Comparison of ENCODE assay signal across 8 mouse cellular contexts in genomic region chr5:144767911-144768841, GRCm38 (mm10). TPM values are rescaled to one million over a fixed set of nuclear protein-coding genes. Genes with fewer than 3 reads are reported as not detected.
DNase-seq lines count a peak whose midpoint lies in the region; ATAC-seq and TF ChIP-seq lines count a peak whose summit lies in the region.

No protein-coding gene starts in this region.

- H3K27me3 ChIP-seq in forebrain, embryonic 16.5 days (replicated peaks; ENCODE audit: control insufficient read depth, insufficient read depth, low read length), result no peaks in the 10 kb centered on the region; the same call in 1 of the 2 replicates
- no peaks in the 10 kb centered on the region for H3K27me3 ChIP-seq in lung, embryonic 15.5 days

- peaks cover 10% of the 10 kb centered on the region; the same call in 1 of the 2 replicates for H3K36me3 ChIP-seq in ES-E14 (ENCODE audit: control insufficient read depth, insufficient read depth, low read length, poor library complexity, severe bottlenecking)
- peaks cover 8% of the 10 kb centered on the region; the same call in 1 of the 2 replicates for H3K36me3 ChIP-seq in forebrain, embryonic 16.5 days (ENCODE audit: control insufficient read depth, insufficient read depth)
- H3K36me3 ChIP-seq in lung, embryonic 15.5 days, result peaks cover 22% of the 10 kb centered on the region

- H3K4me3 ChIP-seq in ES-E14 (ENCODE audit: insufficient read depth in 1 of 2, low read depth in 1 of 2, low read length in 2 of 2, poor library complexity in 1 of 2, severe bottlenecking in 1 of 2), result peak overlapping the region; percentile 87 to 94
- peak overlapping the region; percentile 92 for H3K4me3 ChIP-seq in forebrain, embryonic 16.5 days (replicated peaks; ENCODE audit: low read length)
- peak overlapping the region; percentile 100 for H3K4me3 ChIP-seq in lung, embryonic 15.5 days

- in situ Hi-C loops in ES-E14 (cut with MboI; ENCODE audit: low sequenced_read_pairs in 2 of 2, unreplicated experiment in 2 of 2), result no loop called here

- H3K4me2 ChIP-seq in forebrain, embryonic 16.5 days (ENCODE audit: low read length), result peak overlapping the region; percentile 80
- H3K4me2 ChIP-seq in lung, embryonic 15.5 days, result peak overlapping the region; percentile 73

- H3K9me3 ChIP-seq in ES-E14 (ENCODE audit: control insufficient read depth, insufficient read depth, low read depth, low read length), result no peaks in the 10 kb centered on the region
- H3K9me3 ChIP-seq in forebrain, embryonic 16.5 days (ENCODE audit: control insufficient read depth, low read length), result no peaks in the 10 kb centered on the region
- no peaks in the 10 kb centered on the region for H3K9me3 ChIP-seq in lung, embryonic 15.5 days

- peak; percentile 92 for ATAC-seq in forebrain, embryonic 16.5 days
- ATAC-seq in lung, embryonic 15.5 days (ENCODE audit: borderline replicate concordance, extremely low read depth, low FRiP score, low TSS enrichment), result peak; percentile 96

- under 1% methylated on average over 86 of the region's 92 CpGs for WGBS in forebrain, embryonic 16.5 days
- under 1% methylated on average over 85 of the region's 92 CpGs for WGBS in lung, embryonic 15.5 days

- H3K4me1 ChIP-seq in ES-E14 (ENCODE audit: control insufficient read depth in 2 of 2, insufficient read depth in 2 of 2, low read length in 2 of 2, poor library complexity in 1 of 2), result peaks cover 0 to 5% of the 10 kb centered on the region in 2 experiments; a peak in 1 of 4 replicates
- peaks cover 12% of the 10 kb centered on the region for H3K4me1 ChIP-seq in forebrain, embryonic 16.5 days (replicated peaks; ENCODE audit: control insufficient read depth, insufficient read depth, low read length)
- peaks cover 11% of the 10 kb centered on the region for H3K4me1 ChIP-seq in lung, embryonic 15.5 days

- DNase-seq in ES-E14 (ENCODE audit: low read depth, low spot score), result peak; percentile 80
- DNase-seq in cerebellum, adult 11-12 months, result peak; percentile 93
- peak; percentile 91 for DNase-seq in heart, postnatal 4 days
- DNase-seq in layer of hippocampus, adult 8-10 months (ENCODE audit: low spot score in 2 of 2), result peak; percentile 83 to 87
- peak; percentile 85 for DNase-seq in ovary, adult 18-20 months (ENCODE audit: low spot score)
- peak; percentile 94 for DNase-seq in thymus, postnatal 0 days (ENCODE audit: low spot score)

- H3K9ac ChIP-seq in ES-E14 (ENCODE audit: insufficient read depth, low read depth, low read length, poor library complexity, severe bottlenecking), result peak overlapping the region; percentile 89
- H3K9ac ChIP-seq in forebrain, embryonic 16.5 days (replicated peaks; ENCODE audit: low read depth, low read length), result peak overlapping the region; percentile 96
- H3K9ac ChIP-seq in lung, embryonic 15.5 days, result peak overlapping the region; percentile 99

- peak overlapping the region; percentile 69 for H3K27ac ChIP-seq in ES-E14 (ENCODE audit: insufficient read depth, low read depth, low read length, poor library complexity, severe bottlenecking)
- peak overlapping the region; percentile 97 for H3K27ac ChIP-seq in forebrain, embryonic 16.5 days (ENCODE audit: low read length)
- H3K27ac ChIP-seq in lung, embryonic 15.5 days, result peak overlapping the region; percentile 98

TF ChIP-seq in ES-E14, 5 proteins besides CTCF, POLR2A, EP300 and RAD21:
- TF ChIP-seq ZNF384 (IDR thresholded peaks at IDR 0.05; ENCODE audit: low read depth, low read length) (no peak), MAFK (IDR thresholded peaks at IDR 0.05; ENCODE audit: insufficient read depth, low read depth, low read length) (no peak), ZC3H11A (IDR thresholded peaks at IDR 0.05; ENCODE audit: borderline replicate concordance, low read depth, low read length) (no peak), HCFC1 (IDR thresholded peaks at IDR 0.05; ENCODE audit: borderline replicate concordance, insufficient read depth, low read length) (no peak; the same call in 1 of the 2 replicates), CHD2 (IDR thresholded peaks at IDR 0.05; ENCODE audit: low read depth, low read length) (no peak)

RNA-seq across cellular contexts. Expression of gene Trrap, which starts 0.6 kb away (rescaled TPM):
- 104 and 105 TPM in 2 replicates for total RNA-seq in ES-E14 (2012; rRNA removed)
- 73.7 and 80.4 TPM in 2 replicates for polyA plus RNA-seq in forebrain, embryonic 16.5 days (2015; fragmentation: Nextera tagmentation; extraction: Ambion mirVana)
- total RNA-seq in heart, postnatal 4 days (2021), result 10 to 100 TPM; 84.6 to 88.5 TPM
- 100 to 1,000 TPM; 144 to 177 (median 152) TPM for total RNA-seq in layer of hippocampus, adult 8-10 months (2022)
- 57.2 and 58.1 TPM in 2 replicates for polyA plus RNA-seq in lung, embryonic 15.5 days (2015; fragmentation: Nextera tagmentation; extraction: Ambion mirVana)
- polyA plus RNA-seq in thymus, postnatal 0 days (2015; fragmentation: Nextera tagmentation; extraction: Ambion mirVana), result 41.6 and 51.7 TPM in 2 replicates

RNA-seq across cellular contexts. Expression of gene Tmem130, which starts 6.6 kb away (rescaled TPM):
- total RNA-seq in ES-E14 (2012; rRNA removed), result 1.4 and 2.1 TPM in 2 replicates
- polyA plus RNA-seq in forebrain, embryonic 16.5 days (2015; fragmentation: Nextera tagmentation; extraction: Ambion mirVana), result 124 and 229 TPM in 2 replicates
- total RNA-seq in heart, postnatal 4 days (2021), result under 1 TPM; 0.86 TPM
- total RNA-seq in layer of hippocampus, adult 8-10 months (2022), result 100 to 1,000 TPM; 124 to 160 (median 141) TPM
- polyA plus RNA-seq in lung, embryonic 15.5 days (2015; fragmentation: Nextera tagmentation; extraction: Ambion mirVana), result 0.52 and 0.80 TPM in 2 replicates
- polyA plus RNA-seq in thymus, postnatal 0 days (2015; fragmentation: Nextera tagmentation; extraction: Ambion mirVana), result 0.12 and 0.14 TPM in 2 replicates

Comparison
In these comparisons a context has a peak if more than half of its experiments do, and no peak if none do; other contexts are left out.
1. Peak in every context shown above with its lines: DNase-seq, ATAC-seq, H3K4me3 ChIP-seq and H3K27ac ChIP-seq.
2. RNA of gene Tmem130, which starts 6.6 kb away (total RNA-seq): 124 to 160 TPM in layer of hippocampus, adult 8-10 months; 1.4 to 2.1 TPM in ES-E14 and 0.86 TPM in heart, postnatal 4 days; every median in the first group is over 10 times any median in the second.